Mouse (Mus musculus): Measurements from ENCODE around the gene Slc9a8. TPM values are rescaled to one million over a fixed set of nuclear protein-coding genes. Genes with fewer than 3 reads are reported as not detected.

The Slc9a8 gene
- total and polyA plus RNA-seq, 3 experiments: 16.7 to 25.8 TPM; not detected in 1

DNA sequence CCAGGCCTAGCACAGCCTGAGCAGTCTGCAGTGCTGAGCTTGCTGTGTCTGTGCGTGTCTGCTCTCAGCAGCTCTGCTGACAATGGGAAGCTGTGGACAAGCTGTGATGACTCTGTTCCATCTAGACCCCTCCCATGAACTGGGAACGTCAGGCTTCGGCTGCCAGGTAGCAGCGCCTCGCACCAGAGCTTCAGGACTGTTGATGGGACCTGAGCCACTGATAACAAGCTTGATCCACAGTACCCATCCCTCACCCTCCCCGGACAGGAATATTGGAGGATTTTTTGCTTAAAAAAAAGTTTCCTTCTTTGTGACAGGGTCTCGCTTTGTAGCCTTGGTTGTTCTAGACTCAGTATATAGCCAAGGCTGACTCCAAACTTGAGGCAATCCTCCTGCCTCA, 25.7 kb downstream of the Slc9a8 start:
- Histone ChIP-seq H3K27ac (ENCODE audit: control insufficient read depth, low read depth, low read length) (no peak overlapping the region), H3K79me2 (ENCODE audit: control insufficient read depth, insufficient read depth, low read length, poor library complexity) (no peaks in the 10 kb centered on the region), H3K9ac (ENCODE audit: control insufficient read depth, low read depth, low read length, poor library complexity, severe bottlenecking) (no peak overlapping the region), H3K4me1 (ENCODE audit: control insufficient read depth in 1 of 2, insufficient read depth in 2 of 2, low read length in 2 of 2) (no peaks in the 10 kb centered on the region), H3K27me3 (ENCODE audit: control insufficient read depth in 1 of 2, insufficient read depth in 2 of 2, low read length in 2 of 2) (no peaks in the 10 kb centered on the region), H3K36me3 (ENCODE audit: control insufficient read depth in 1 of 2, insufficient read depth in 2 of 2, low read length in 2 of 2) (peaks cover 0 to 13% of the 10 kb centered on the region in 2 experiments; a peak in 2 of 4 replicates), H3K9me3 (replicated peaks; ENCODE audit: insufficient read depth, low read length) (no peaks in the 10 kb centered on the region), H3K4me3 (ENCODE audit: control insufficient read depth in 1 of 2, insufficient read depth in 1 of 2, low read depth in 2 of 2, low read length in 2 of 2) (no peak overlapping the region)
- TF ChIP-seq RCOR1 (IDR thresholded peaks at IDR 0.05; ENCODE audit: low read depth, low read length) (no peak), GABPA (IDR thresholded peaks at IDR 0.05; ENCODE audit: low read depth, low read length) (no peak), USF1 (IDR thresholded peaks at IDR 0.05; ENCODE audit: low read depth, low read length) (no peak)
- no peak for DNase-seq (ENCODE audit: low read depth, low spot score)

DNA sequence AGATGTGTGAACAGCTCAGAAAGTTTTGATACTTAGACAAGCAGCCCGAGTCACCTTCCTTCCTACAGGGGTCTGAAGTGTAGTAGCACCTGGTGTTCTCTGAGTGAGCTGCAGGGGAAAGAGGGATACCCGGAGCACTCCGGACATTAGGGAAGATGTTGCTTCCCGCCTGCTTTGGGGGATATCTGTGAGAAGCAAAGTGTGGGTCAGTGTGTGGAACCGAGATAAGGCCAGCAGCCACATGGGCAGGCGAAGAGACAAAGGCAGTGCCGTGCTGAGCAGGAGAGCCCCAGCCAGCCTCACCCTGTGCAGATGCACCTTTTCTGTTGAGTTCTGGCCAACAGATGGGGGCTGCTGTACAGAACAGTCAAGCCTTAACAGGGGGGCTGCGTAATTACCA, 26.1 kb downstream of the Slc9a8 start:
- TF ChIP-seq ZMIZ1 (IDR thresholded peaks at IDR 0.05; ENCODE audit: low read depth, low read length) (no peak), CHD1 (IDR thresholded peaks at IDR 0.05; ENCODE audit: low read depth, low read length) (no peak), MAZ (IDR thresholded peaks at IDR 0.05; ENCODE audit: low read depth, low read length) (no peak), USF1 (IDR thresholded peaks at IDR 0.05; ENCODE audit: low read depth, low read length) (no peak), KAT2A (conservative IDR thresholded peaks at IDR 0.05; ENCODE audit: low read depth, low read length) (no peak)
- Histone ChIP-seq H3K4me3 (ENCODE audit: control insufficient read depth in 1 of 2, insufficient read depth in 1 of 2, low read depth in 2 of 2, low read length in 2 of 2) (no peak overlapping the region), H3K27me3 (ENCODE audit: control insufficient read depth in 1 of 2, insufficient read depth in 2 of 2, low read length in 2 of 2) (no peaks in the 10 kb centered on the region), H3K4me1 (ENCODE audit: control insufficient read depth in 1 of 2, insufficient read depth in 2 of 2, low read length in 2 of 2) (no peaks in the 10 kb centered on the region), H3K27ac (ENCODE audit: control insufficient read depth, low read depth, low read length) (no peak overlapping the region), H3K9me3 (replicated peaks; ENCODE audit: insufficient read depth, low read length) (no peaks in the 10 kb centered on the region), H3K36me3 (ENCODE audit: control insufficient read depth in 1 of 2, insufficient read depth in 2 of 2, low read length in 2 of 2) (peaks cover 0 to 11% of the 10 kb centered on the region in 2 experiments; a peak in 2 of 4 replicates), H3K9ac (ENCODE audit: control insufficient read depth, low read depth, low read length, poor library complexity, severe bottlenecking) (no peak overlapping the region), H3K79me2 (ENCODE audit: control insufficient read depth, insufficient read depth, low read length, poor library complexity) (no peaks in the 10 kb centered on the region)
- no peak for DNase-seq (ENCODE audit: low read depth, low spot score)

- TF ChIP-seq POLR2A (IDR thresholded peaks at IDR 0.05; ENCODE audit: control insufficient read depth in 1 of 2, insufficient read depth in 1 of 2, low read depth in 1 of 2, low read length in 2 of 2, poor library complexity in 1 of 2) (no peak), RCOR1 (IDR thresholded peaks at IDR 0.05; ENCODE audit: low read depth, low read length) (no peak), CHD1 (IDR thresholded peaks at IDR 0.05; ENCODE audit: low read depth, low read length) (no peak), HCFC1 (IDR thresholded peaks at IDR 0.05; ENCODE audit: low read depth, low read length) (no peak), USF2 (IDR thresholded peaks at IDR 0.05; ENCODE audit: borderline replicate concordance in 1 of 2, insufficient read depth in 1 of 2, low read depth in 1 of 2, low read length in 2 of 2) (no peak), GATA1 (IDR thresholded peaks at IDR 0.05; ENCODE audit: low read depth, low read length) (no peak), UBTF (IDR thresholded peaks at IDR 0.05; ENCODE audit: borderline replicate concordance, insufficient read depth, low read depth, low read length) (no peak), RAD21 (IDR thresholded peaks at IDR 0.05; ENCODE audit: low read depth, low read length) (no peak), TBP (IDR thresholded peaks at IDR 0.05; ENCODE audit: low read depth, low read length) (no peak), POLR2AphosphoS2 (IDR thresholded peaks at IDR 0.05; ENCODE audit: low read length) (no peak), JUND (IDR thresholded peaks at IDR 0.05; ENCODE audit: low read depth, low read length) (no peak), MAFK (IDR thresholded peaks at IDR 0.05; ENCODE audit: borderline replicate concordance, low read depth, low read length) (no peak), MAZ (IDR thresholded peaks at IDR 0.05; ENCODE audit: low read depth, low read length) (no peak), ZKSCAN1 (IDR thresholded peaks at IDR 0.05; ENCODE audit: low read depth, low read length) (no peak), NRF1 (IDR thresholded peaks at IDR 0.05; ENCODE audit: insufficient read depth, low read depth, low read length, poor library complexity, severe bottlenecking) (no peak), GABPA (IDR thresholded peaks at IDR 0.05; ENCODE audit: low read depth, low read length) (no peak)
- H3K27me3 ChIP-seq (ENCODE audit: control insufficient read depth in 1 of 2, insufficient read depth in 2 of 2, low read length in 2 of 2): no peaks in the 10 kb centered on the region
- H3K9ac ChIP-seq (ENCODE audit: control insufficient read depth, low read depth, low read length, poor library complexity, severe bottlenecking): no peak overlapping the region
- no peak overlapping the region for H3K4me3 ChIP-seq (ENCODE audit: control insufficient read depth in 1 of 2, insufficient read depth in 1 of 2, low read depth in 2 of 2, low read length in 2 of 2)
- no peak for DNase-seq (ENCODE audit: low read depth, low spot score)
- peaks cover 0 to 11% of the 10 kb centered on the region in 2 experiments; a peak in 2 of 4 replicates for H3K36me3 ChIP-seq (ENCODE audit: control insufficient read depth in 1 of 2, insufficient read depth in 2 of 2, low read length in 2 of 2)
- no peak overlapping the region for H3K27ac ChIP-seq (ENCODE audit: control insufficient read depth, low read depth, low read length)
- no peaks in the 10 kb centered on the region for H3K79me2 ChIP-seq (ENCODE audit: control insufficient read depth, insufficient read depth, low read length, poor library complexity)
- H3K9me3 ChIP-seq (replicated peaks; ENCODE audit: insufficient read depth, low read length): no peaks in the 10 kb centered on the region
- no peaks in the 10 kb centered on the region for H3K4me1 ChIP-seq (ENCODE audit: control insufficient read depth in 1 of 2, insufficient read depth in 2 of 2, low read length in 2 of 2)
Observed at GRCm38 (mm10) chr2:167449331-167450275, 28.1 kb downstream of the Slc9a8 start.
